Mouse (Mus musculus): ENCODE data around the gene Top3b.

- no peak for TF ChIP-seq ZC3H11A (IDR thresholded peaks at IDR 0.05; ENCODE audit: borderline replicate concordance, low read depth, low read length)
- no peak for TF ChIP-seq ZNF384 (IDR thresholded peaks at IDR 0.05; ENCODE audit: low read depth, low read length)
- no peak for TF ChIP-seq HCFC1 (IDR thresholded peaks at IDR 0.05; ENCODE audit: borderline replicate concordance, insufficient read depth, low read length)
- no peak for TF ChIP-seq MAFK (IDR thresholded peaks at IDR 0.05; ENCODE audit: insufficient read depth, low read depth, low read length)
Measured at GRCm38 (mm10) chr16:16888341-16888740, 17.8 kb downstream of the Top3b start.
